Mouse (Mus musculus): Measurements from ENCODE around the gene 4930578C19Rik. TPM values are rescaled to one million over a fixed set of nuclear protein-coding genes. Genes with fewer than 3 reads are reported as not detected.
"Not testable (repeated sequence)": the region's sequence is repeated elsewhere in the genome, so short reads cannot be mapped to it uniquely, and the experiment has no call there.

4930578C19Rik gene
- polyA plus RNA-seq, 1 experiment from 2014 or later, result 2.1 TPM

DNA sequence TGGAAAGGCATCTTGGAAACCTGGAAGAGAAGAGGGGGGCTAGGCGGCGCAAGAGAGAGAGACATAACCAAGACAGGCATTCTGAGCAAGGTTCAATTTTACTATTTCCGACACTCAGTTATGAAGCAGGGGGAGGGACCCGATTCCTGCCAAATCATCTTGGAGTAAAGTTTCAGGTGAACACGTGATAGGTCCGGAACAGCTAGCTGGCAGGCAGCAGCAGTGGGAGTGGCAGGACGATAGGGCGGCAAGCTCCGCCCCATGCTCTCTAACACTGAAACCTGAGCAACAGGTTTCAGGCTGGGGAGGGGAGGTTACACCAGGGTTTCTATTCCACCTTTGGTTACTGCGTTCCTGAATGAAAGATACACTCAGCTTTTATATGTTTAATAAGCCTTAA lies 58.9 kb downstream of the 4930578C19Rik start:
- ATAC-seq (ENCODE audit: borderline replicate concordance, extremely low read depth, low FRiP score, low TSS enrichment), result no peak
- Histone ChIP-seq H3K27ac (no peak overlapping the region), H3K36me3 (no peaks in the 10 kb centered on the region), H3K4me3 (no peak overlapping the region), H3K4me2 (no peak overlapping the region), H3K4me1 (no peaks in the 10 kb centered on the region), H3K9ac (no peak overlapping the region), H3K9me3 (no peaks in the 10 kb centered on the region), H3K27me3 (no peaks in the 10 kb centered on the region)
- 48% methylated on average over 10 of the region's 10 CpGs for WGBS

DNA sequence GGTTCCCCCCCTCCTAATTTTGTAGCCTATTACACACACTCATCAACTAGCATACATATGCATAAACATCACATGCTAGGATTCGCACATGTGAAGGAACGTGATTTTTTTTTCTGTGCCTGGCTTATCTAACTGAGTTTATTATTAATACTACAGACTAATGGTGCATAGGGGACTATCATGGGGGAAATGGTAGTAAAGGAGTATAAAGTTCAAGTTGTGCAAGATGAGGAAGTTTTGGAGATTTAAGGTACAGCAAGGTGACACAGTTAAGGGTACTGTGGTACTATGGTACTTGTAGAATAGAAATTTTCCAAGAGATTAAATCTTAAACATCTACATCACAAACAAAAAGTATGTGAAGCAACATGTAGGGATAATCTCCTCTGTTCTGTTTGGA lies 64.5 kb downstream of the 4930578C19Rik start:
- no peak overlapping the region for H3K4me2 ChIP-seq
- no peak overlapping the region for H3K4me3 ChIP-seq
- WGBS, result 73% methylated on average over 2 of the region's 2 CpGs
- no peaks in the 10 kb centered on the region for H3K27me3 ChIP-seq
- H3K36me3 ChIP-seq, result no peaks in the 10 kb centered on the region
- ATAC-seq (ENCODE audit: borderline replicate concordance, extremely low read depth, low FRiP score, low TSS enrichment), result no peak
- H3K27ac ChIP-seq, result no peak overlapping the region
- H3K4me1 ChIP-seq, result no peaks in the 10 kb centered on the region
- H3K9ac ChIP-seq, result no peak overlapping the region
- H3K9me3 ChIP-seq, result no peaks in the 10 kb centered on the region

DNA sequence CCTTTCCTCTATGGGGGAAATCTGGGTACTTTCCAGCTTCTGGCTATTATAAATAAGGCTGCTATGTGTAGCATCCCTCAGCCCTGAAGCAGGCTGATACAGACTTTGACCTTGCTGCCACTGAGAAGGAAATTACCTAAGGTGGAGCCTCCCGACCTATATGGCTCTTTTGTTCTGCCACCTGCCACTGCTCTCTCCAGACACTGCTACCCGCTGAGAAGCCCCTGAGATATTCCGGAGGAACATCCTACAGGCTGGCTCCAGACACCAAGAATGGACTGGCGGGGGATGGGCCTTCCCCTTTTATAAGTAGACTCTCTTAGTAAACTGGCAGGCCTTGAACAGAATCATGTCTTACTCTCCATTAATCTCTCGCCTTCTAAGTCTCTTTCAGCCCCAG lies 77.0 kb downstream of the 4930578C19Rik start:
- H3K4me2 ChIP-seq; ATAC-seq (ENCODE audit: borderline replicate concordance, extremely low read depth, low FRiP score, low TSS enrichment): not testable (repeated sequence)

More for the DNA sequence above, 77.0 kb downstream of the 4930578C19Rik start:
- not testable (repeated sequence) for H3K9ac ChIP-seq, H3K27ac ChIP-seq, H3K4me1 ChIP-seq, H3K9me3 ChIP-seq, H3K27me3 ChIP-seq, H3K36me3 ChIP-seq, H3K4me3 ChIP-seq
- 72% methylated on average over 5 of the region's 5 CpGs for WGBS
